Mouse (Mus musculus) embryonic fibroblast, embryonic 13.5 days (primary cell): Measurements from ENCODE around the gene Pdxdc1.

Experiments used
- CTCF ChIP-seq: IDR thresholded peaks from 2 replicates; pipeline ENCODE4 v1.5.1; 2011; ENCODE audit warnings: mild to moderate bottlenecking, control low read depth, low read length, moderate library complexity, borderline replicate concordance; ENCODE audit not compliant: insufficient read depth
- POLR2A ChIP-seq: IDR thresholded peaks from 2 replicates; pipeline ENCODE4 v1.6.1; 2011; ENCODE audit warnings: low read depth, mild to moderate bottlenecking, control low read depth, low read length, moderate library complexity

DNA sequence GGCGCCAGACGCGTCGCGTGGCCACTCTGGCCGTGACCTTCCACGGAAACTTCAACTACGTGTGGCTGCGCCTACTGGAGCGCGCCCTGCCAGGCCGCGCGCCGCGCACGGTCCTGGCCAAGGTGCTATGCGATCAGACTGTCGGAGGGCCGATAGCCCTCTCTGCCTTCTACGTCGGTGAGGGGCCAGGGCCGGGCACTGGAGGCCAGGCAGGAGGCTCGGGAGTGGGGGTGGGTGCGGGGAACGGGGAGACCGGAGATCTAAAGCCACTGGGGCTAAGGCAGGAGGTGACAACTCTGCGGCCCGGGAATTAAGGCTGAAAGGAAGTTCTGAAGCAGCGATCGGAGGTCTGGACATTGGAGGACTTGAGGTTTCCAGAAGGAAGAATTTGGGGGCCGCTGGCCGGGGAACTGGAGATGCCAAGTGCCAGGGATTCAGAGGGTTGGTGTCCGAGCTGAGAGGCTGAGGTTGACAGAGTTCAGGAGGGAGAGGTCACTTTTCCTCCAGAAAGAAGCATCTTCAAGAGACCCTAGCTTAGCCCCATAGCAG lies 38.0 kb upstream of the Pdxdc1 start:
- TF ChIP-seq POLR2A (no peak), CTCF (no peak)
